Mouse (Mus musculus) left cerebral cortex, adult 2 months (tissue): Measurements from ENCODE around the gene Ovol1. TPM values are rescaled to one million over a fixed set of nuclear protein-coding genes. Genes with fewer than 3 reads are reported as not detected.

Source experiments
- DNase-seq, 2 experiments: peaks; one replicate each; pipeline ENCODE4 v3.0.0; 2021 to 2022; ENCODE audit warnings: low spot score in 2 of 2, mixed read lengths in 1 of 2; ENCODE audit errors: extremely low spot score in 1 of 2
- H3K27ac ChIP-seq: fragments of 200-600 bp; 2 replicates; pipeline ENCODE4 v1.8.1; 2022
- H3K4me3 ChIP-seq: fragments of 200-600 bp; 2 replicates; pipeline ENCODE4 v1.8.1; 2022
- CTCF ChIP-seq: fragments of 200-600 bp; IDR thresholded peaks from 2 replicates; pipeline ENCODE4 v1.8.1; 2022; ENCODE audit warnings: antibody characterized with exemption, mild to moderate bottlenecking, moderate library complexity
- intact Hi-C: fragments of 180-260 bp; cut with DNase I; formaldehyde crosslinking; loops from one replicate; pipeline ENCODE4 v1.15.1; 2025
- total RNA-seq, 2 experiments: library from RNA; stranded (reverse); gene quantifications; 2 replicates each; pipeline ENCODE4 v1.2.3; 2021

Ovol1 gene
- total RNA-seq, 2 experiments from 2014 or later: not detected

- TF ChIP-seq CTCF: no peak
- Histone ChIP-seq H3K27ac (no peak overlapping the region), H3K4me3 (no peak overlapping the region)
- no peak for DNase-seq
- intact Hi-C loops: no loop called here
These were observed 12.9 kb downstream of the Ovol1 start for GRCm38 (mm10) chr19:5547471-5548056.

GRCm38 (mm10) chr19:5544031-5544430 lies 16.4 kb downstream of the Ovol1 start:
- no peak for TF ChIP-seq CTCF

GRCm38 (mm10) chr19:5543362-5543761 lies 17.1 kb downstream of the Ovol1 start:
- DNase-seq: no peak
- Histone ChIP-seq H3K27ac (no peak overlapping the region), H3K4me3 (no peak overlapping the region)
- no peak for TF ChIP-seq CTCF
- intact Hi-C loops: no loop called here

More at GRCm38 (mm10) chr19:5544031-5544430, 16.4 kb downstream of the Ovol1 start:
- intact Hi-C loops: no loop called here
- Histone ChIP-seq H3K27ac (no peak overlapping the region), H3K4me3 (no peak overlapping the region)
- no peak for DNase-seq

- Histone ChIP-seq H3K4me3 (no peak overlapping the region), H3K27ac (no peak overlapping the region)
- no peak for TF ChIP-seq CTCF
- intact Hi-C loops: no loop called here
- no peak for DNase-seq
These were observed 21.7 kb downstream of the Ovol1 start for GRCm38 (mm10) chr19:5538786-5539185.

- H3K27ac ChIP-seq: no peak overlapping the region
- intact Hi-C loops: no loop called here
- no peak overlapping the region for H3K4me3 ChIP-seq
- TF ChIP-seq CTCF: no peak
- no peak for DNase-seq
These were observed 27.9 kb downstream of the Ovol1 start for GRCm38 (mm10) chr19:5532520-5532919.

GRCm38 (mm10) chr19:5530138-5530524 lies 30.3 kb downstream of the Ovol1 start:
- no peak for DNase-seq
- intact Hi-C loops: no loop called here
- TF ChIP-seq CTCF: no peak
- H3K4me3 ChIP-seq: no peak overlapping the region; the same call in 1 of the 2 replicates
- no peak overlapping the region for H3K27ac ChIP-seq

GRCm38 (mm10) chr19:5529325-5530137 lies 30.9 kb downstream of the Ovol1 start:
- Histone ChIP-seq H3K4me3 (peak overlapping the region; percentile 34), H3K27ac (no peak overlapping the region)
- intact Hi-C loops: loop anchor here (1.0 kb wide), 1 partner anchor 38 kb away; no protein-coding TSS in a partner anchor

GRCm38 (mm10) chr19:5525204-5525603 lies 35.2 kb downstream of the Ovol1 start:
- DNase-seq: no peak
- H3K4me3 ChIP-seq: no peak overlapping the region
- intact Hi-C loops: no loop called here
- no peak for TF ChIP-seq CTCF
- no peak overlapping the region for H3K27ac ChIP-seq

More at GRCm38 (mm10) chr19:5529325-5530137, 30.9 kb downstream of the Ovol1 start:
- TF ChIP-seq CTCF: peak; percentile 94
- peak; percentile 88 to 95 for DNase-seq

GRCm38 (mm10) chr19:5518721-5519120 lies 41.7 kb downstream of the Ovol1 start:
- no peak for DNase-seq
- TF ChIP-seq CTCF: no peak
- intact Hi-C loops: no loop called here
- H3K4me3 ChIP-seq: no peak overlapping the region
- no peak overlapping the region for H3K27ac ChIP-seq

- no peak overlapping the region for H3K4me3 ChIP-seq
- no peak; the same call in 1 of the 2 replicates for TF ChIP-seq CTCF
- no peak for DNase-seq
- intact Hi-C loops: no loop called here
- no peak overlapping the region; the same call in 1 of the 2 replicates for H3K27ac ChIP-seq
These were observed 43.4 kb downstream of the Ovol1 start for GRCm38 (mm10) chr19:5516906-5517505.

- intact Hi-C loops: no loop called here
- no peak for DNase-seq
- no peak; the same call in 1 of the 2 replicates for TF ChIP-seq CTCF
- no peak overlapping the region for H3K4me3 ChIP-seq
- no peak overlapping the region; the same call in 1 of the 2 replicates for H3K27ac ChIP-seq
These were observed 44.3 kb downstream of the Ovol1 start for GRCm38 (mm10) chr19:5515840-5516777.
